Mouse (Mus musculus): ENCODE measurements around the gene Nrap. TPM values are rescaled to one million over a fixed set of nuclear protein-coding genes. Genes with fewer than 3 reads are reported as not detected.
A peak's percentile ranks its signal among the peaks of the same experiment; 100 is the strongest.

Gene Nrap
- 0.16 and 0.47 TPM in 2 replicates for polyA plus RNA-seq (2015; fragmentation: Nextera tagmentation; extraction: Ambion mirVana)

- peaks cover 38% of the 10 kb centered on the region for H3K4me1 ChIP-seq (ENCODE audit: insufficient read depth)
- H3K27ac ChIP-seq (ENCODE audit: low read depth) = peak within 1 kb of the TSS; percentile 85
These were observed at the start of gene Nrap for GRCm38 (mm10) chr19:56389879-56390278. Gene Nrap, minus strand, starts transcription at chr19:56390037.

GRCm38 (mm10) chr19:56439072-56439434 lies 49.2 kb upstream of the Nrap start:
- DNase-seq = peak; percentile 39
- 35% methylated on average over 6 of the region's 6 CpGs for WGBS (ENCODE audit: insufficient replicate concordance)
- TF ChIP-seq EP300 (IDR thresholded peaks at IDR 0.05; ENCODE audit: low read depth) (peak; percentile 93), CTCF (IDR thresholded peaks at IDR 0.05; ENCODE audit: low read depth) (no peak)
- Histone ChIP-seq H3K4me1 (ENCODE audit: insufficient read depth) (peaks cover 18% of the 10 kb centered on the region), H3K36me3 (replicated peaks; ENCODE audit: insufficient read depth, low read length) (peaks cover 40% of the 10 kb centered on the region), H3K9ac (replicated peaks) (no peak overlapping the region), H3K27ac (ENCODE audit: low read depth) (peak overlapping the region; percentile 51; the same call in 1 of the 2 replicates), H3K4me3 (ENCODE audit: low read depth, low read length) (no peak overlapping the region), H3K27me3 (ENCODE audit: insufficient read depth, low read length) (no peaks in the 10 kb centered on the region), H3K9me3 (ENCODE audit: low read length) (no peaks in the 10 kb centered on the region), H3K4me2 (ENCODE audit: low read depth, low read length) (0 out of 2 replicates have a peak overlapping the region, but pooled peaks have one; percentile 11)
- ATAC-seq = peak; percentile 93

More at GRCm38 (mm10) chr19:56389879-56390278, at the start of gene Nrap:
- no peaks in the 10 kb centered on the region for H3K36me3 ChIP-seq (replicated peaks; ENCODE audit: insufficient read depth, low read length)
- TF ChIP-seq EP300 (IDR thresholded peaks at IDR 0.05; ENCODE audit: low read depth) = no peak
- H3K27me3 ChIP-seq (ENCODE audit: insufficient read depth, low read length) = no peaks in the 10 kb centered on the region
- WGBS (ENCODE audit: insufficient replicate concordance) = 83% methylated on average over 11 of the region's 11 CpGs
- no peaks in the 10 kb centered on the region for H3K9me3 ChIP-seq (ENCODE audit: low read length)
- H3K4me3 ChIP-seq (ENCODE audit: low read depth, low read length) = no peak within 1 kb of the TSS
- no peak within 1 kb of the TSS for H3K4me2 ChIP-seq (ENCODE audit: low read depth, low read length)
- DNase-seq (no peak), ATAC-seq (no peak)
- H3K9ac ChIP-seq (replicated peaks) = no peak within 1 kb of the TSS

- 0 out of 2 replicates have a peak overlapping the region, but pooled peaks have one; percentile 11 for H3K4me2 ChIP-seq (ENCODE audit: low read depth, low read length)
- H3K9me3 ChIP-seq (ENCODE audit: low read length) = no peaks in the 10 kb centered on the region
- no peak overlapping the region for H3K4me3 ChIP-seq (ENCODE audit: low read depth, low read length)
- DNase-seq = no peak
- H3K36me3 ChIP-seq (replicated peaks; ENCODE audit: insufficient read depth, low read length) = peaks cover 45% of the 10 kb centered on the region
- TF ChIP-seq EP300 (IDR thresholded peaks at IDR 0.05; ENCODE audit: low read depth) (no peak), CTCF (IDR thresholded peaks at IDR 0.05; ENCODE audit: low read depth) (no peak)
- 73% methylated on average over 7 of the region's 7 CpGs for WGBS (ENCODE audit: insufficient replicate concordance)
- H3K9ac ChIP-seq (replicated peaks) = no peak overlapping the region
- H3K27me3 ChIP-seq (ENCODE audit: insufficient read depth, low read length) = no peaks in the 10 kb centered on the region
- H3K27ac ChIP-seq (ENCODE audit: low read depth) = 0 out of 2 replicates have a peak overlapping the region, but pooled peaks have one; percentile 1
- ATAC-seq = peak; percentile 8; the same call in 1 of the 2 replicates
- H3K4me1 ChIP-seq (ENCODE audit: insufficient read depth) = peaks cover 18% of the 10 kb centered on the region
These were observed 48.7 kb upstream of the Nrap start for GRCm38 (mm10) chr19:56438357-56439071.

- DNase-seq = no peak
- no peaks in the 10 kb centered on the region for H3K27me3 ChIP-seq (ENCODE audit: insufficient read depth, low read length)
- peaks cover 49% of the 10 kb centered on the region for H3K36me3 ChIP-seq (replicated peaks; ENCODE audit: insufficient read depth, low read length)
- H3K9ac ChIP-seq (replicated peaks) = no peak overlapping the region
- no peak overlapping the region for H3K27ac ChIP-seq (ENCODE audit: low read depth)
- peaks cover 18% of the 10 kb centered on the region for H3K4me1 ChIP-seq (ENCODE audit: insufficient read depth)
- H3K4me3 ChIP-seq (ENCODE audit: low read depth, low read length) = no peak overlapping the region
- no peak overlapping the region for H3K4me2 ChIP-seq (ENCODE audit: low read depth, low read length)
- WGBS (ENCODE audit: insufficient replicate concordance) = 93% methylated on average over 13 of the region's 13 CpGs
- H3K9me3 ChIP-seq (ENCODE audit: low read length) = no peaks in the 10 kb centered on the region
- TF ChIP-seq EP300 (IDR thresholded peaks at IDR 0.05; ENCODE audit: low read depth) (no peak), CTCF (IDR thresholded peaks at IDR 0.05; ENCODE audit: low read depth) (no peak)
- no peak for ATAC-seq
These were observed 46.5 kb upstream of the Nrap start for GRCm38 (mm10) chr19:56436380-56436779.

- WGBS (ENCODE audit: insufficient replicate concordance) = 87% methylated on average over 7 of the region's 7 CpGs
These were observed 43.7 kb upstream of the Nrap start for GRCm38 (mm10) chr19:56433581-56433980.

GRCm38 (mm10) chr19:56432706-56433105 lies 42.9 kb upstream of the Nrap start:
- Histone ChIP-seq H3K4me2 (ENCODE audit: low read depth, low read length) (no peak overlapping the region), H3K4me3 (ENCODE audit: low read depth, low read length) (no peak overlapping the region), H3K27ac (ENCODE audit: low read depth) (no peak overlapping the region), H3K4me1 (ENCODE audit: insufficient read depth) (no peaks in the 10 kb centered on the region), H3K9ac (replicated peaks) (no peak overlapping the region), H3K27me3 (ENCODE audit: insufficient read depth, low read length) (no peaks in the 10 kb centered on the region), H3K36me3 (replicated peaks; ENCODE audit: insufficient read depth, low read length) (peaks cover 37% of the 10 kb centered on the region), H3K9me3 (ENCODE audit: low read length) (no peaks in the 10 kb centered on the region)
- DNase-seq (no peak), ATAC-seq (no peak)
- TF ChIP-seq CTCF (IDR thresholded peaks at IDR 0.05; ENCODE audit: low read depth) (no peak), EP300 (IDR thresholded peaks at IDR 0.05; ENCODE audit: low read depth) (no peak)
- WGBS (ENCODE audit: insufficient replicate concordance) = 90% methylated on average over 10 of the region's 10 CpGs

More at GRCm38 (mm10) chr19:56433581-56433980, 43.7 kb upstream of the Nrap start:
- H3K9ac ChIP-seq (replicated peaks) = no peak overlapping the region
- H3K27ac ChIP-seq (ENCODE audit: low read depth) = no peak overlapping the region
- ATAC-seq (no peak), DNase-seq (no peak)
- no peak for TF ChIP-seq CTCF (IDR thresholded peaks at IDR 0.05; ENCODE audit: low read depth)
- TF ChIP-seq EP300 (IDR thresholded peaks at IDR 0.05; ENCODE audit: low read depth) = no peak
- H3K9me3 ChIP-seq (ENCODE audit: low read length) = no peaks in the 10 kb centered on the region
- no peak overlapping the region for H3K4me3 ChIP-seq (ENCODE audit: low read depth, low read length)
- H3K4me1 ChIP-seq (ENCODE audit: insufficient read depth) = peaks cover 5% of the 10 kb centered on the region; the same call in 1 of the 2 replicates
- H3K36me3 ChIP-seq (replicated peaks; ENCODE audit: insufficient read depth, low read length) = peaks cover 37% of the 10 kb centered on the region
- H3K27me3 ChIP-seq (ENCODE audit: insufficient read depth, low read length) = no peaks in the 10 kb centered on the region
- no peak overlapping the region for H3K4me2 ChIP-seq (ENCODE audit: low read depth, low read length)
